Mouse (Mus musculus) testis, adult 2 months (tissue): ENCODE data around the gene Xpo5.

Source experiments
- CTCF ChIP-seq: fragments of 200-500 bp; IDR thresholded peaks from 2 replicates; pipeline ENCODE4 v1.5.1; 2012; ENCODE audit warnings: low read depth, mild to moderate bottlenecking, inconsistent platforms, low read length, moderate library complexity; ENCODE audit not compliant: control insufficient read depth, insufficient read depth, insufficient replicate concordance
- POLR2A ChIP-seq: fragments of 200-500 bp; IDR thresholded peaks from 2 replicates; pipeline ENCODE4 v1.6.1; 2012; ENCODE audit warnings: low read depth, mild to moderate bottlenecking, inconsistent platforms, low read length, moderate library complexity; ENCODE audit not compliant: control insufficient read depth

DNA sequence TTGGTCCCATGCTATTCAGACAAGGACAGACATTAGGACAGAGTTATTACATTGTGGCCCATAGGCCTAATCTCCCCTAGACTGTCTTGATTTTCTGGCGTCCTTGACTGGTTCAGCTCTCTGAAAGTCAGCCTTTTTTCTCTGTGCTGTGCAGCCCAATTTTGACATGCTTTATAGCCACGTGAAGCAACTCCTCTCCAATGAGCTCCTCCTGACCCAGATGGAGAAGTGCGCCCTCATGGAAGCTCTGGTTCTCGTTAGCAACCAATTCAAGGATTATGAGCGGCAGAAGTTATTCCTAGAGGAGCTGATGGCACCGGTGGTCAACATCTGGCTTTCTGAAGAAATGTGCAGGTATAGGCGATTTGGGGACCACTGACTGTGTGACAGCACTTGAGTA, 25.0 kb downstream of the Xpo5 start:
- TF ChIP-seq POLR2A (no peak), CTCF (no peak)
